13 mouse cellular contexts compared by ENCODE assay signal in genomic region chr6:31845671-31846070, GRCm38 (mm10).
"Had no signal": no experiment of that assay in that cellular context is flagged by ENCODE, and none has a peak within 500 bp of the region (broad histone marks: within the 10 kb centered on the region; RNA-seq: fewer than 3 reads in every experiment).

No protein-coding gene starts in this region.

- H3K27ac ChIP-seq: liver, embryonic 13.5 days; liver, embryonic 15.5 days; midbrain, embryonic 10.5 days; midbrain, embryonic 12.5 days had no signal

- H3K4me3 ChIP-seq: liver, embryonic 13.5 days; liver, embryonic 15.5 days; midbrain, embryonic 10.5 days; midbrain, embryonic 12.5 days; myocyte had no signal

- H3K9me3 ChIP-seq: liver, embryonic 13.5 days; liver, embryonic 15.5 days; midbrain, embryonic 10.5 days; midbrain, embryonic 12.5 days had no signal

- H3K27me3 ChIP-seq: liver, embryonic 13.5 days; liver, embryonic 15.5 days; midbrain, embryonic 12.5 days had no signal

- H3K36me3 ChIP-seq: liver, embryonic 13.5 days; liver, embryonic 15.5 days; midbrain, embryonic 10.5 days; midbrain, embryonic 12.5 days had no signal

- DNase-seq: liver, embryonic 13.5 days; liver, postnatal 0 days; lung, embryonic 14.5 days; lung, postnatal 10 days; lung, postnatal 4 days; midbrain, embryonic 14.5 days; thymus, adult 18-20 months; thymus, postnatal 36 days had no signal

- ATAC-seq: liver, postnatal 0 days; midbrain, embryonic 16.5 days had no signal

- H3K9ac ChIP-seq: liver, embryonic 13.5 days; liver, embryonic 15.5 days; liver, postnatal 0 days; lung, embryonic 14.5 days; midbrain, embryonic 12.5 days had no signal

- H3K4me2 ChIP-seq: liver, embryonic 13.5 days; liver, embryonic 15.5 days; lung, embryonic 14.5 days; midbrain, embryonic 12.5 days had no signal

- H3K4me1 ChIP-seq: liver, embryonic 13.5 days; liver, embryonic 15.5 days; midbrain, embryonic 10.5 days; midbrain, embryonic 12.5 days had no signal
